Mouse (Mus musculus): Measurements from ENCODE around the gene Cers6. TPM values are rescaled to one million over a fixed set of nuclear protein-coding genes. Genes with fewer than 3 reads are reported as not detected.

The Cers6 gene
- polyA plus RNA-seq, 2 experiments, result 2.0 to 6.7 TPM

DNA sequence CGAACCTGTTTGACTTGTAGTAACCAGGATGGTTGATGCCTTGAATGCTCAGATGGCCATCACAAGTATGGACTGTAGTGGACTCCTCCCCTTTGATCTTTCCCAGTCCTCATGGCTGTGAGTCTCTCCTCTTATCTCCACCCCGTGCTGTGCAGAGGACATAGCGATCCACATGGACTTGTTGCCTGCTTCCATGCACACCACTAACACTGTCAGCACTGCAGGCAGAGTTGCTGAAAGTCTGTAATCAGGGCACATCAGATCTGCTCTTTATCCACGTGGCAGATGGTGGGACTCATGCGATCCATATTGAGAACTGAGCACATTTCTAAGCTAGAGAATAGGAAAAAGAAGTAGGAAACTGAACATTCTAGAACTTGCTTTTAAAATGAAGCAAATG lies 154.6 kb downstream of the Cers6 start:
- ATAC-seq (ENCODE audit: insufficient read depth) (no peak), DNase-seq (ENCODE audit: low read depth in 3 of 3, low spot score in 3 of 3) (no peak)
- Histone ChIP-seq H3K27ac (no peak overlapping the region), H3K4me2 (ENCODE audit: low read depth) (no peak overlapping the region), H3K9me3 (ENCODE audit: control insufficient read depth, low read length) (no peaks in the 10 kb centered on the region), H3K36me3 (replicated peaks; ENCODE audit: control insufficient read depth, insufficient read depth, low read depth) (no peaks in the 10 kb centered on the region), H3K27me3 (ENCODE audit: control insufficient read depth, insufficient read depth, low read length) (no peaks in the 10 kb centered on the region), H3K4me1 (replicated peaks; ENCODE audit: control insufficient read depth in 2 of 2, insufficient read depth in 2 of 2, low read length in 1 of 2) (peaks cover 0 to 3% of the 10 kb centered on the region in 2 experiments; a peak in 1 of 4 replicates), H3K4me3 (ENCODE audit: insufficient read depth in 1 of 2, low read depth in 2 of 2, low read length in 2 of 2) (no peak overlapping the region), H3K9ac (replicated peaks) (no peak overlapping the region)
- TF ChIP-seq EP300 (IDR thresholded peaks at IDR 0.05; ENCODE audit: low read depth), result no peak
- TF ChIP-seq CTCF (IDR thresholded peaks at IDR 0.05; ENCODE audit: low read depth), result no peak
- 50% methylated on average over 5 of the region's 5 CpGs for WGBS (ENCODE audit: insufficient replicate concordance)

DNA sequence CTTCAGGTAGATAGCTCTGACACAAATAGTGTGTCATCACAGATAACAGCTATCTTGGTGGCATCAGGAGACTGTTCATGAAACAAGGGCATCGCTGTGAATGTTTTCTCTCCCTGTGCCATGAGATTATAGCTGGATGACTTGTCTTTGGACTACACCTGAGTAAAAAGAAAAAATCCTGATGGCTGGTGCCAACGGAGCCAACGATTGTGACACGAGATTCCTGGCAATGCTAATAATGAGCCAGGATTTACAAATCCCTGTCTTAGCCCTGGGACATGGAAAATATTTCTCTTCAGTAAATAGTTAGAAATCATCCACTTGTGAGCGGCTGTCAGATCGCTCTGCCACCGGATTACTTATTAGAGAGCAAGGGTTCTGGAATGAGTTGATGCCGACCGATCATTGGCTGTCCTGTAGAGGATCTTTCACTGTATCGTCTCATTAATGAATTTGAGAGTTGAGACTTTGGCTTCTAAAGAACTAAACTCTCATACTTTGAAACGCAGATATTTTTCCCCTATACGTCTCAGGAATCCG lies 157.9 kb downstream of the Cers6 start:
- 72% methylated on average over 13 of the region's 13 CpGs for WGBS (ENCODE audit: insufficient replicate concordance)
- no peaks in the 10 kb centered on the region for H3K36me3 ChIP-seq (replicated peaks; ENCODE audit: control insufficient read depth, insufficient read depth, low read depth)
- H3K4me1 ChIP-seq (replicated peaks; ENCODE audit: control insufficient read depth in 2 of 2, insufficient read depth in 2 of 2, low read length in 1 of 2), result peaks cover 0 to 3% of the 10 kb centered on the region in 2 experiments; a peak in 1 of 4 replicates
- H3K9me3 ChIP-seq (ENCODE audit: control insufficient read depth, low read length), result no peaks in the 10 kb centered on the region
- H3K4me2 ChIP-seq (ENCODE audit: low read depth), result no peak overlapping the region
- no peak overlapping the region for H3K27ac ChIP-seq
- DNase-seq (ENCODE audit: low read depth in 3 of 3, low spot score in 3 of 3), result no peak
- no peaks in the 10 kb centered on the region for H3K27me3 ChIP-seq (ENCODE audit: control insufficient read depth, insufficient read depth, low read length)
- H3K9ac ChIP-seq (replicated peaks), result no peak overlapping the region
- ATAC-seq (ENCODE audit: insufficient read depth), result no peak
- H3K4me3 ChIP-seq (ENCODE audit: insufficient read depth in 1 of 2, low read depth in 2 of 2, low read length in 2 of 2), result no peak overlapping the region
- TF ChIP-seq CTCF (IDR thresholded peaks at IDR 0.05; ENCODE audit: low read depth) (no peak), EP300 (IDR thresholded peaks at IDR 0.05; ENCODE audit: low read depth) (no peak)

GRCm38 (mm10) chr2:69019821-69020489 lies 158.7 kb downstream of the Cers6 start:
- Histone ChIP-seq H3K36me3 (replicated peaks; ENCODE audit: control insufficient read depth, insufficient read depth, low read depth) (no peaks in the 10 kb centered on the region), H3K27me3 (ENCODE audit: control insufficient read depth, insufficient read depth, low read length) (no peaks in the 10 kb centered on the region), H3K27ac (no peak overlapping the region), H3K4me1 (replicated peaks; ENCODE audit: control insufficient read depth in 2 of 2, insufficient read depth in 2 of 2, low read length in 1 of 2) (peaks cover 0 to 3% of the 10 kb centered on the region in 2 experiments; a peak in 1 of 4 replicates), H3K9ac (replicated peaks) (no peak overlapping the region), H3K4me3 (ENCODE audit: insufficient read depth in 1 of 2, low read depth in 2 of 2, low read length in 2 of 2) (no peak overlapping the region), H3K4me2 (ENCODE audit: low read depth) (no peak overlapping the region), H3K9me3 (ENCODE audit: control insufficient read depth, low read length) (no peaks in the 10 kb centered on the region)
- no peak for TF ChIP-seq EP300 (IDR thresholded peaks at IDR 0.05; ENCODE audit: low read depth)
- TF ChIP-seq CTCF (IDR thresholded peaks at IDR 0.05; ENCODE audit: low read depth), result no peak
- 64% methylated on average over 6 of the region's 6 CpGs for WGBS (ENCODE audit: insufficient replicate concordance)
- ATAC-seq (ENCODE audit: insufficient read depth) (no peak), DNase-seq (ENCODE audit: low read depth in 3 of 3, low spot score in 3 of 3) (no peak)

GRCm38 (mm10) chr2:69020636-69021310 lies 159.5 kb downstream of the Cers6 start:
- Histone ChIP-seq H3K27ac (no peak overlapping the region), H3K9me3 (ENCODE audit: control insufficient read depth, low read length) (no peaks in the 10 kb centered on the region), H3K27me3 (ENCODE audit: control insufficient read depth, insufficient read depth, low read length) (no peaks in the 10 kb centered on the region), H3K36me3 (replicated peaks; ENCODE audit: control insufficient read depth, insufficient read depth, low read depth) (no peaks in the 10 kb centered on the region), H3K4me3 (ENCODE audit: insufficient read depth in 1 of 2, low read depth in 2 of 2, low read length in 2 of 2) (no peak overlapping the region), H3K9ac (replicated peaks) (no peak overlapping the region), H3K4me1 (replicated peaks; ENCODE audit: control insufficient read depth in 2 of 2, insufficient read depth in 2 of 2, low read length in 1 of 2) (peaks cover 0 to under 1% of the 10 kb centered on the region in 2 experiments; a peak in 1 of 4 replicates), H3K4me2 (ENCODE audit: low read depth) (no peak overlapping the region)
- no peak for DNase-seq (ENCODE audit: low read depth in 3 of 3, low spot score in 3 of 3)
- ATAC-seq (ENCODE audit: insufficient read depth), result no peak
- TF ChIP-seq EP300 (IDR thresholded peaks at IDR 0.05; ENCODE audit: low read depth), result no peak
- no peak for TF ChIP-seq CTCF (IDR thresholded peaks at IDR 0.05; ENCODE audit: low read depth)
- 67% methylated on average over 4 of the region's 4 CpGs for WGBS (ENCODE audit: insufficient replicate concordance)

GRCm38 (mm10) chr2:69021516-69021915 lies 160.3 kb downstream of the Cers6 start:
- no peak overlapping the region for H3K4me2 ChIP-seq (ENCODE audit: low read depth)
- ATAC-seq (ENCODE audit: insufficient read depth), result no peak
- DNase-seq (ENCODE audit: low read depth in 3 of 3, low spot score in 3 of 3), result no peak
- no peak overlapping the region for H3K9ac ChIP-seq (replicated peaks)
- H3K4me1 ChIP-seq (replicated peaks; ENCODE audit: control insufficient read depth in 2 of 2, insufficient read depth in 2 of 2, low read length in 1 of 2), result no peaks in the 10 kb centered on the region
- TF ChIP-seq EP300 (IDR thresholded peaks at IDR 0.05; ENCODE audit: low read depth), result no peak
- TF ChIP-seq CTCF (IDR thresholded peaks at IDR 0.05; ENCODE audit: low read depth), result no peak
- H3K36me3 ChIP-seq (replicated peaks; ENCODE audit: control insufficient read depth, insufficient read depth, low read depth), result no peaks in the 10 kb centered on the region
- no peaks in the 10 kb centered on the region for H3K9me3 ChIP-seq (ENCODE audit: control insufficient read depth, low read length)
- H3K27ac ChIP-seq, result no peak overlapping the region
- 50% methylated on average over 4 of the region's 4 CpGs for WGBS (ENCODE audit: insufficient replicate concordance)
- H3K27me3 ChIP-seq (ENCODE audit: control insufficient read depth, insufficient read depth, low read length), result no peaks in the 10 kb centered on the region
- H3K4me3 ChIP-seq (ENCODE audit: insufficient read depth in 1 of 2, low read depth in 2 of 2, low read length in 2 of 2), result no peak overlapping the region

Data from liver, embryonic 14.5 days (tissue).